In the genomic region with DNA sequence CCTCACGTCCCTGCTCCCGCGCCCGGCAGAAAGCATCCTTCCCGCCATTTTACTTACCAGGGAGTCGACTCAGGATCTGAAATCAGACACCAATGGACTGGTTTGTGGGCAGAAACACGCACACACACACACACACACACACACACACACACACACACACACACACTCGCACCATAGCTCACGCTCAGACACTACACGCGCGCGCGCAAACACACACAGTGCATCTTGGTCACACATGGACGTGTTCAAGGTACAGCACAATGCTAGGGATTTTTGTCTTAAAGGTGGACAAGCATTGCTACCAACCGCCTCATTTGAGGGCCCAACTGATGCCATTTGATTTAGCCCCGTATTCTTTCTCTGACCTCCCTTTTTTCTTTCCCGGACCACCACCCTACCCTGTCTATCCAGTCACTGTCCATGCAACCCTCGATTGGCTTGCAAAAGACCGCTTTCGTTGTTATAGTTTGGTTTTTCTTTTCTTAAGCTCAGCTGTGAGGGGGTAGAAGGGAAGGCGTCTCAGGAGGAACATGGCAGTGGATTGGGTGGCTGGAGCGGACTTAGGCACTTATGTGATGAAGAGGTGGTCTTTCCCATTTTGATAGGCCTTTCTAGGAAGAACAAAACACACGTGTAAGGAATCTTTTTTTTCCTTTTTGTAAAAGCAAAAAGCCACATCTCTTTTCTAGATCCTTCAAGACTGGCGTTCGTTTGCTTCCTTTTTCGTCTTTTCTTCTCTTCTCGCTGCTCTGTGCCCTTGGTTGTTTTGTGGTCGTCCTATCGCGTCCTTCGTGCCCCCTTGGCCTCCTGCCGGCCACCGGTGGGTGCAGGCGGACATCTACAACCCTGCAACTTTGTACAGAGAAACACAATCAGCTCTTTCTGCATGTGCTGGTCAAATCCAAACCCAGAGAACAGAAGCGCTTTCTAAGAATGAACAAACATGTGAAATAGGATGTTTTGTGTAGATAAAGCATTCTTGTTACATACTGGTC, we compare ENCODE assay signal across 10 mouse cellular contexts. TPM values are rescaled to one million over a fixed set of nuclear protein-coding genes. Genes with fewer than 3 reads are reported as not detected.
A peak's percentile ranks its signal among the peaks of the same experiment; 100 is the strongest.
DNase-seq lines count a peak whose midpoint lies in the region; ATAC-seq lines count a peak whose summit lies in the region.
"Had no signal": no experiment of that assay in that cellular context is flagged by ENCODE, and none has a peak within 500 bp of the region (broad histone marks: within the 10 kb centered on the region; RNA-seq: fewer than 3 reads in every experiment).

No protein-coding gene starts in this region.

- H3K27me3 ChIP-seq in kidney, embryonic 14.5 days (ENCODE audit: control insufficient read depth, insufficient read depth, low read length), result peaks cover 91% of the 10 kb centered on the region
- peaks cover 84% of the 10 kb centered on the region for H3K27me3 ChIP-seq in embryonic facial prominence, embryonic 12.5 days
- peaks cover 79% of the 10 kb centered on the region for H3K27me3 ChIP-seq in intestine, embryonic 15.5 days (replicated peaks)
- H3K27me3 ChIP-seq in neural tube, embryonic 12.5 days (replicated peaks), result peaks cover 89% of the 10 kb centered on the region

- H3K9ac ChIP-seq in kidney, embryonic 14.5 days (ENCODE audit: low read depth, low read length), result no peak overlapping the region
- no peak overlapping the region for H3K9ac ChIP-seq in embryonic facial prominence, embryonic 12.5 days
- no peak overlapping the region for H3K9ac ChIP-seq in intestine, embryonic 15.5 days
- 0 out of 2 replicates have a peak overlapping the region, but pooled peaks have one; percentile 42 for H3K9ac ChIP-seq in neural tube, embryonic 12.5 days

- peaks cover 17% of the 10 kb centered on the region for H3K4me1 ChIP-seq in kidney, embryonic 14.5 days (ENCODE audit: control insufficient read depth, insufficient read depth, low read length)
- peaks cover 22% of the 10 kb centered on the region for H3K4me1 ChIP-seq in embryonic facial prominence, embryonic 12.5 days
- peaks cover 21% of the 10 kb centered on the region for H3K4me1 ChIP-seq in intestine, embryonic 15.5 days (replicated peaks)
- peaks cover 23% of the 10 kb centered on the region for H3K4me1 ChIP-seq in neural tube, embryonic 12.5 days

- peak overlapping the region; percentile 45 for H3K4me3 ChIP-seq in kidney, embryonic 14.5 days (ENCODE audit: low read length)
- peak overlapping the region; percentile 44 for H3K4me3 ChIP-seq in embryonic facial prominence, embryonic 12.5 days
- peak overlapping the region; percentile 41 for H3K4me3 ChIP-seq in intestine, embryonic 15.5 days (replicated peaks)
- H3K4me3 ChIP-seq in neural tube, embryonic 12.5 days, result peak overlapping the region; percentile 39
- H3K4me3 ChIP-seq: myocyte had no signal

- DNase-seq in kidney, postnatal 10 days, result no peak
- DNase-seq in layer of hippocampus, adult 18-20 months (ENCODE audit: low spot score in 2 of 2), result no peak
- DNase-seq in urinary bladder, adult 18-20 months (ENCODE audit: low spot score in 2 of 2), result no peak
- DNase-seq in kidney, postnatal 36 days, result no peak

- peak overlapping the region; percentile 83 for H3K4me2 ChIP-seq in kidney, embryonic 14.5 days (replicated peaks; ENCODE audit: low read depth, low read length)
- H3K4me2 ChIP-seq in embryonic facial prominence, embryonic 12.5 days (replicated peaks), result peak overlapping the region; percentile 88
- peak overlapping the region; percentile 85 for H3K4me2 ChIP-seq in intestine, embryonic 15.5 days (replicated peaks)
- H3K4me2 ChIP-seq in neural tube, embryonic 12.5 days (replicated peaks), result peak overlapping the region; percentile 74

- H3K9me3 ChIP-seq in kidney, embryonic 14.5 days (ENCODE audit: control insufficient read depth, low read length), result no peaks in the 10 kb centered on the region
- no peaks in the 10 kb centered on the region for H3K9me3 ChIP-seq in embryonic facial prominence, embryonic 12.5 days
- no peaks in the 10 kb centered on the region for H3K9me3 ChIP-seq in intestine, embryonic 15.5 days
- H3K9me3 ChIP-seq in neural tube, embryonic 12.5 days, result no peaks in the 10 kb centered on the region

- no peak for ATAC-seq in kidney, embryonic 14.5 days (ENCODE audit: low FRiP score, low TSS enrichment)
- ATAC-seq in embryonic facial prominence, embryonic 12.5 days (ENCODE audit: insufficient number of reproducible peaks, insufficient read depth, low FRiP score, low TSS enrichment), result no peak
- peak; percentile 28; the same call in 1 of the 2 replicates for ATAC-seq in intestine, embryonic 15.5 days
- ATAC-seq in neural tube, embryonic 12.5 days (ENCODE audit: low FRiP score, low read depth), result no peak

- H3K27ac ChIP-seq in kidney, embryonic 14.5 days (ENCODE audit: low read depth, low read length), result no peak overlapping the region
- H3K27ac ChIP-seq in embryonic facial prominence, embryonic 12.5 days, result no peak overlapping the region
- no peak overlapping the region for H3K27ac ChIP-seq in intestine, embryonic 15.5 days
- H3K27ac ChIP-seq in neural tube, embryonic 12.5 days, result 0 out of 2 replicates have a peak overlapping the region, but pooled peaks have one; percentile 42
- H3K27ac ChIP-seq: layer of hippocampus, adult 2 months had no signal

- 1% methylated on average over 36 of the region's 36 CpGs for WGBS in kidney, embryonic 14.5 days
- WGBS in embryonic facial prominence, embryonic 12.5 days, result 2% methylated on average over 36 of the region's 36 CpGs
- 3% methylated on average over 36 of the region's 36 CpGs for WGBS in intestine, embryonic 15.5 days
- WGBS in neural tube, embryonic 12.5 days, result under 1% methylated on average over 36 of the region's 36 CpGs

- no peaks in the 10 kb centered on the region for H3K36me3 ChIP-seq in kidney, embryonic 14.5 days (ENCODE audit: control insufficient read depth, insufficient read depth, low read length)
- H3K36me3 ChIP-seq in embryonic facial prominence, embryonic 12.5 days, result no peaks in the 10 kb centered on the region
- H3K36me3 ChIP-seq in intestine, embryonic 15.5 days, result no peaks in the 10 kb centered on the region
- H3K36me3 ChIP-seq in neural tube, embryonic 12.5 days, result no peaks in the 10 kb centered on the region

RNA-seq across cellular contexts. Expression of gene Otp, which starts 8.9 kb away (rescaled TPM):
- polyA plus RNA-seq in kidney, embryonic 14.5 days (2014; fragmentation: Nextera tagmentation; extraction: Ambion mirVana), result not detected in 2 replicates
- polyA plus RNA-seq in embryonic facial prominence, embryonic 12.5 days (2016; fragmentation: Nextera tagmentation; extraction: Ambion mirVana), result 0.50 and 1.4 TPM in 2 replicates
- not detected in 2 replicates for polyA plus RNA-seq in intestine, embryonic 15.5 days (2015; fragmentation: Nextera tagmentation; extraction: Ambion mirVana)
- 10.9 and 13.0 TPM in 2 replicates for polyA plus RNA-seq in neural tube, embryonic 12.5 days (2016; fragmentation: Nextera tagmentation; extraction: Ambion mirVana)
- total RNA-seq in layer of hippocampus, adult 18-20 months (2021), result not detected
- total RNA-seq: layer of hippocampus, adult 2 months had no signal
- polyA plus RNA-seq: myocyte had no signal
